Mouse (Mus musculus) urinary bladder, postnatal 4 days (tissue): ENCODE measurements around the gene Olfr684.

Source experiments
- DNase-seq, 2 experiments: peaks; one replicate each; pipeline ENCODE4 v3.0.0; 2021 to 2022; ENCODE audit warnings: low spot score in 2 of 2

Olfr684 gene

DNA sequence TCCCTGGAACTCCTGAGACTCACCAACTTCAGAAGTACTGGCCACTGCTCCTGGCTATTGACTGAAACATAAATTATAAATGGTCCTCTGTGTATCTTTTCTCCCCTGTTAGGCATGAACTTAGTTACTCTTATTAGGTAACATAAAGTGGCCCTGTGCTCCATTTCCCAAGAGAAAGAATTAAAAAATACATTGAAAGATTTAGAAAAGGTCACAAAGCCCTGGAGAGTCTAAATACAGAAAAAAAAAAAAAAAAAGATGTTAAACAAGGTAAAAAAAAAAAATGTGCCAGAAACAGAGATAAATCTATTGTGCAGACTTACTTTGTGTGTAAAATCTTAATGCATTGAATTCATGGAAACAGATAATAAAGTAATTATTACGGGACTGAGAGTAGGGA is at the start of gene Olfr684:
Gene Olfr684, minus strand, starts transcription at position 101 of the 400 bp plus-strand sequence.
- no peak for DNase-seq

DNA sequence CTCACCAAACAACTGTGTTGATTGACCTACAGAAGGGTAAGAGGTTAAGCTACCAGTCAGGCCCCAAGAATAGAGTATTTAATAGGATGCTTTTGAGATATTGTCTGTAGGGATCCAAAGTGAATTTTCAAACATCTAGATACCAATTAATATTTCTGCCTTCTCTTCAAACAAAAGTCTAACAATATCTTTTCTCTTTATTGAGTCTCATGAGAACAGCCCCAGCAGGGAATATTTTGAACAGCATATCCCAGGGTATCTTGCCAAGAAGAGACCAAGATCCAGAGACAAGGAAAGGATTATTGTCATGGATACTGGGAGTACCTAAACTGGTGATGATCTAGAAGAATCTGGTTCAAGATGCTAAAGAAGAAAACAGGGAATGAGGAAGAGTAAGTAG is 43.9 kb upstream of the Olfr684 start, which contains the start of gene Olfr686:
Gene Olfr686, minus strand, starts transcription at position 101 of the 400 bp plus-strand sequence.
- DNase-seq: no peak

GRCm38 (mm10) chr7:105185912-105186311 is 22.5 kb upstream of the Olfr684 start, which contains the start of gene Olfr685:
TSS of gene Olfr685 (minus strand) at chr7:105186012.
- DNase-seq: no peak

DNA sequence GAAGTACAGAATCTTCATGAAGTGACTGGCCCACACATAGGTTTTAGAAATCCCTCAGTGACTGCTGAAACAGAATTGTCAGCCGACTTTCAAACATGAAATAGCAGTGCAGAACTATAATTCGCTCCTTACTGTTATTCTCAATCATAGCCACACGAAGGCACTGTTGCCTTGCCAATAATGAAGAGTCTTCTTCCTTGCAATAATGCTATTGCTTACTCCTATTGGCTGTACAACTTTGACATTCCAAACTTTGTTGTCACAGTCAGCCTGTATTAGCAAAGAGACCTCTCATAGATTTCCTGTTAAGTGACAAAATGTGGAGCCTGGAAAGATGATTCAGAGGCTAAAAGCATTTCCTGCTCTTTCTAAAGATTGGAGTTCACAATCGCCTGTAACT is 7.3 kb upstream of the Olfr684 start:
- DNase-seq: no peak

DNA sequence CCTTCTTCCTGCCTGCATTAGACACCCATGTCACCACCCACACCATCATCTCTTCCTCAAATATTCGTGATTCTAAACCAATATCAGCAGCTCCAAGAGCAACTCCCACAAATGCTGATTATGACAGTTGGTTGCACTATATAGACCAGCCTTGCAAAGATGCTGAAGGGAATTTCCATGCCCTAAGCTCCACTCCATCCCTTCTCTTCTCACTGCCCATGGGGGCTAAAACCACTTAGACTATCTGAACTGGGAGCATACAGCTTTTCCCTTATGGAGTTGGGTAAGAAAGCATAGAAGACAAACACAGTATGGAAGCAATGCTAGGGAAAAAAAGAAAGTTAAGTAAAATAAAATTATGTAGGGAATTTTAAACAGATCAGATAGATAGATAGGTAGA is 16.5 kb downstream of the Olfr684 start, which contains the start of gene Olfr683:
Gene Olfr683, minus strand, starts transcription at position 101 of the 400 bp plus-strand sequence.
- DNase-seq: no peak

DNA sequence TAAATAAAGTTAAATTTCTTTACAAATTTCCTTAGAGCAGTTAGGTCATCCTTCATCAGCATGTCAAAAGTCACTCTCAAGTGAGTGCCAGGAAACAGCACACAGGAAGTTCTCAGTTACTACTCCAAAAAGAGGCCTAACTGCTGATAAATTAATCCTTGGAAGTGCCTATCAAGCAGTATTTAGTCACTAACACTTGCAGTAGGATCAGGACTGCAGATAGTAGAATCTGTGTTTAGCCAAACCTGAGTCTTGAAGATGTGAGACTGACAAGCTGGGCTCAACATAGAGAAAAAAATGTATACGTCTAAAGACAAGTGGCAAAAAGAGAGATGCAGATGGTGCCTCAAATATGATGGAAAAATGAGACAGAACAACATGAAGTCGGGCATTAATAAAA is 22.2 kb downstream of the Olfr684 start:
- no peak for DNase-seq

- no peak for DNase-seq
Measured at GRCm38 (mm10) chr7:105116536-105116935, 46.9 kb downstream of the Olfr684 start, which contains the start of gene Olfr681. TSS of gene Olfr681 (plus strand) at chr7:105116836.
